Mouse (Mus musculus) neutrophil, adult 5-6 weeks (primary cell): Measurements from ENCODE around the gene Ube2c. TPM values are rescaled to one million over a fixed set of nuclear protein-coding genes. Genes with fewer than 3 reads are reported as not detected.

Experiments
- ATAC-seq: fragments of 151-379, 151-347 bp; 2 replicates; pipeline ENCODE4 v1.8.0; 2017; ENCODE audit warnings: mild to moderate bottlenecking, moderate TSS enrichment; ENCODE audit not compliant: insufficient number of reproducible peaks, poor library complexity, low FRiP score, severe bottlenecking; ENCODE audit errors: extremely low read depth
- total RNA-seq: library from RNA; stranded (forward); fragments of 200-1000 nt; gene quantifications from 2 replicates; pipeline ENCODE4 v1.2.3, GENCODE M21; 2017

The Ube2c gene
- total RNA-seq, 1 experiment from 2014 or later, result 3.7 TPM

DNA sequence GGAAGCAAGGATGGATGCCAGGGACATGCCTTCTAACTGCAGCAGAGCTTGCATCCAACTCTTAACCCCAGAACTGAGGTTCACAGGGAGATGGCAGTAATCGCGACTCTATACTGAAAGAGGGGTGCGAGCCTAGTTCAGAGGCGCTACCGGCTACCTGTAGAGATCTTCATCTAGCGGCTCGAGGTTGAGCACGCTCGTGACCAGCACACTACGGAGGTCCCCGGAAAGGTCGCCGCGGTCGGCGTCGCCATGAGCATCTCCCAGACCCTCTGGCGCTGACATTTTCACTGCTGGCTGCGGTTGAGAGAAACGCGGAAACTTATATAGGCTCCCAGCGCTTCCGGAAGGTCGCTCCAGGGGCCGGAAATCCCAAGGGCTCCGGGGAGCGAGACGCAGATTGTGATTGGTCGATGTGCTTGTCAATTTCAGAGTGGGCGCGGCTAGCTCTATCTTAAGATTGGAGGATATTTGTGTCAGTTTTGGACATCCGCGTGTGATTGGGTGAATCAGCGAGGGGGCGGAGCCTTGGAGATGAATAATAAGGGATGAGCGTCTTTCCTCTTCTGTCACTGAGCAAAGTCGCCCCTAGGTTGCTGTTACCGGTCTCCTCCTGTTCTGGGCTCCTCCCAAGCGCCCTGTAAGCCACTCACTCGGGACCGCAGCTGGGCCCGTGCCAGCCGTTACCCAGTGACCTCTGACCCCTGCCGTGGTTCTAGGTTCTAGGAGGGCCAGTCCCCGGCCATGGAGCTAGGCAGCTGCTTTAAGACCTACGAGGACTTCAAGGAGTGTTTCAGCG is 35.0 kb downstream of the Ube2c start, which contains the start of the genes Acot8 and Zswim3:
TSS of gene Acot8 (minus strand) at position 350 of the 799 bp plus-strand sequence.
TSS of gene Zswim3 (plus strand) at position 566 of the 799 bp plus-strand sequence.
- peak; percentile 96 for ATAC-seq

DNA sequence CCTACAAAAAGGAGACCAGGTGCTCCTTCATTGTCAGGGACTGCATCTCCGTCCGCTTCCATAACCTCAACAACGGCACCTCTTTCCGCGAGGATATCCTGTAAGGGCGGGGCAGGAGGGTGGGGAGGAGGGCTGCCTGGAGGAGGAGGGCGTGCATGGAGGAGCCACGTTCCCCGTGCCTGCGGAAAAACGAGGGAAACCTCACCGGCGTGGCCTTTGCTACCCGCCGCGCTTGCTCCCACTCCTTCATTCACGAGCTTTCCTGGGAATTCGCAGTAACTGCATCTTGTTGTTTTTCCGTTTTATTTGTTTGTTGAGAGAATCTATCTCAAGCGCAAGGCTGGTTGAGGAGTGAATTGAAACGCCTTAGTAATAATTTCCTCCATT is 35.6 kb downstream of the Ube2c start:
- no peak for ATAC-seq

DNA sequence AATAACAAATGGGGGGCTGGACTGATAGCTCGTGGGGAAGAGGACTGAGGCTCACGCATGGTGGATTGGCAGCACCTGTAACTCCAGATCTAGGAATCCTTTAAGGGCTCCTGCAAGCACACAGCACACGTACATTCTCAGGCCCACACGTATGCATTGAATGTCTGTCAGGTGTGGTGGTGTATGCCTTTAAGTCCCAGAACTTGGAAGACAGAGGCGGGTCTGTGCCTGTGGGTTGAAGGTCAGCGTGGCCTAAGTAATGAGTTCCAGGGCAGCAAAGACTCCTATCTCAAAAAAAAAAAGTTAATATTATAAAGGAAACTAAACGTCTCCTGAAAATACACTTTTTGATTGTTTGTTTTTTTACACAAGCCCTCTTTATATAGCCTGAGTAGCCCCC is 36.9 kb downstream of the Ube2c start:
- no peak for ATAC-seq

DNA sequence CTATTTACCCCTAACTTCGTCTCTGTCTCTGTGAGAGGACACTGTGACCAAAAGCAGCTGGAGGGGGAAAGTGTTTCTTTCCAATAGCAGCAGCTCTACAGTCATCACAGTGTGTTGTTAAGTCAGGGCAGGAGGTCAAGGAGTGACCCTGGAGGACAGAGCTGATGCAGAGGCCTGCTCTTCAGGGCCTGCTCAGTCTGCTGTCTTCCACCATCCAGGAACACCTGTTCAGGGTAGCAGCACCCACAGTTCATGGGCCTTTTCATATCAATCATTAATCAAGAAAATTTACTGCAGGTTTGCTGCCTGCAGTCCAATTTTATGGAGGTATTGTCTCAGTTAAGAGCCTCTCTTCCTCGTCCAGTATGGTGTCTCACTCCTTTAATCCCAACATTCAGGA is 43.9 kb downstream of the Ube2c start:
- no peak for ATAC-seq

DNA sequence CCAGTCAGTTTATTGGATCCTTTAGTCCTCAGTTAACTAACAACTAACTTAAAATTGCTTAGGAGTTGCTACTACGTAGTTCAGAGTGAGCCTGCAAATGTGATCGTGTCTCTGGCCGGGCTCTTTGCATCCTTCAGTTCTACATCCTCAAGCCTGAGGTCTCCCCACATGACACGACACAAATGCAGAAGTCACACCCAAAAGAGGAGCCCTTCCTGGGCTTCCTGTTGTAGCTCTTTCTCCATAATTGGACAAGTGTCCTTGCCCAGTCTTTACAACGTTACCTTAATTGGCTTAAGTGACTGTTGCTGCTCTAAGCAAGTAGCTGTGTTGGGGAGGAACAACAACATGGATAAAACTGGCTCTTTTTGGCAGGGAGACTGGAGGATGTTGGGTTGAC is 45.6 kb downstream of the Ube2c start:
- ATAC-seq, result no peak

DNA sequence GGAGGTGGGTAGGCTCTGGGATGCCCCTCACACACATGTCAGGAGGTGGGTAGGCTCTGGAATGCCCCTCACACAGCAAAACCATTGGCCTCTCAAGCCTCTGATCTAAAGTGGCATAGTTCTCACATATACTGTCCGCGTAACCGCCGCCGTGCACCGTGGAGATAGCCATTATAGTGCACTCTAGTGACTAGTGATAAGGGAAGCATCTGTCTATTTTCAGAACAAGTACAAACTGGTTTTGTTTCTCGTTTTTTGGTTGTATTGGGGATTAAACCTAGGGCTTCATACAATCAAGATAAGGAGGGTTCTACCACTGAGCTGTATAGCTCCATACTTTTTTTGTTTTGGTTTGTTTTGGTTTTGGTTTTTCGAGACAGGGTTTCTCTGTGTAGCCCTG is 46.1 kb downstream of the Ube2c start:
- no peak for ATAC-seq

DNA sequence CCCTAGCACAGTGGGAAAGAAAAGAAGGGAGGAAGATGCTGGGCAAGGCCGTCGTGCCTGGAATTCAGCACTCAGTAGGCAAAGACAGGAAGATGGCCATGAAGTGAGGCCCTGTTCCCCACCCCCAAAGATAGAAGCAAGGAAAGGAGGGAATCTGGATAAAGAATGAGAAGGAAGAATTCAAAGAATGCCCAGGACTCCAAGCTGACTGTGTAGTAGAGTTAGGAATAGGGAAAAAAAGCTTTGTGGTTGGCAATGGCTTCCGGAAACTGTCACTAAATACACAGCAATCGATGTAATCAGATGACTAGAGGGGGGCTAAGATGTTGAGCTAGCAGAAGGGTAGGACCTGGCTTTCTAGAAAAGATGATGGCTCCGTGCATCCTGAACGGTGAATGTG is 47.5 kb downstream of the Ube2c start:
- ATAC-seq, result no peak

DNA sequence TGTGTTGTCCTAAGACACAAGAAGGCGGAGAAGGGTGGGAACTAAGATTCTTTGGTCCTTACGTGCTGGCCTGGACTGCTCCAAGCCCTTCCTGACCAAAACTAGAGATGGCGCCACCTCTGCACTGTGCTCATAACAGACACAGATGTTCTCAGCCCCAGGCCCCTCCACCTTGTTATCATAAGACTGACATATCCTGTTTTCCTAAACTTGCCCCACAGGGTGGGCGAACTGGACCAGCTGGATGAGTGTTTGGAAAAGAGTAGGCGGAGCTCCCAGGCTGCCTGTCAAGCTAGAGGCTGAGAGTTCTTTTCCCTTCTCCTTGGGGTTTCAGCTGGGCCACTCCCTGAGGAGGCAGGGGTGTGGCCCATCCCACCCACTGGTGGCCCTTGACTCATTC is 48.0 kb downstream of the Ube2c start:
- ATAC-seq, result no peak

- no peak for ATAC-seq
These were observed 51.4 kb downstream of the Ube2c start for GRCm38 (mm10) chr2:164821060-164821459.

DNA sequence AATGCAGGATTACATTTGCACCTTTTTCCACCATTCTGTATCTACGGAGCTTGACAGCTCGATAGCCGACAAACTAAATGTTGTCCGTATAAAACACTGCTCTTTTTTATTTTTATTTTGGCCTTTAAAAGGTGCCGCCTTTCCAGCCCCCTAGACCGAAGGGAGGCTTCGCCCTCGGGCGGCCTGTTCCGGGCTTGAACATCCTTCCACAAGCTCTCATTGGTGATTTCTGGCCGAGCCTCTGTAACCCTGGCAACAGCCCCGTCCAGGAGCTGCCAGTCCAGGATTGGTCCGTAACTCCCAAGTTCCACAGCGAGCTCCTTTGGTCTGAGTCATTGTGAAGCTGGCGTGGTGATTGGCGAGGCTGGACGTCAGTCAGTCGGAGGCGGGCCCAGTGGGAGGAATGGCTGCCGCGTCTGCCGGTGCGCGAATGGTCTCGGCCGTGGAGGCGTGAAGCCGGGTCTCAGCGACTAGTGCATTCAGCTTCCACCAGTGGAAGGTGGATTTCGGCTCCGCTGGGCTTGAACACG is 53.0 kb downstream of the Ube2c start, which contains the start of gene Zswim1:
TSS of gene Zswim1 (plus strand) at position 51 of the 530 bp plus-strand sequence.
- peak; percentile 98 for ATAC-seq

DNA sequence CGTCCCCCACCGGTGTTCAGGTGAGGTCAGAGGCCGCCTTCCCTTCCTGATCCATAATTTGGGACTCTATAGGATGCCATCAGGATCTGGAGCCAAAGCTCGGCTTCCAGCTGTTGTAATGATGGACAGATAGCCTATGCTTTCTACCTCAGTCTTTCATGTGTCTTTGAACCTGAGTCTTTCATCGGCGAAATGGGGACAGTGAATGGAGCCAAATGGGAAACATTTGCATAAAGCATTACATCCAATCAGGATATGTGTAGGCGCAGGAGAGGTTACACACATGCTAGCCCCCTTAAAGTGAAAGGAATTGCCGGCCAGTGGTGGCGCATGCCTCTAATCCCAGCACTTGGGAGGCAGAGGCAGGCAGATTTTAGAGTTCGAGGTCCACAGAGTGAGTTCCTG is 53.5 kb downstream of the Ube2c start:
- no peak for ATAC-seq

GRCm38 (mm10) chr2:164823969-164824368 is 54.3 kb downstream of the Ube2c start:
- no peak for ATAC-seq

DNA sequence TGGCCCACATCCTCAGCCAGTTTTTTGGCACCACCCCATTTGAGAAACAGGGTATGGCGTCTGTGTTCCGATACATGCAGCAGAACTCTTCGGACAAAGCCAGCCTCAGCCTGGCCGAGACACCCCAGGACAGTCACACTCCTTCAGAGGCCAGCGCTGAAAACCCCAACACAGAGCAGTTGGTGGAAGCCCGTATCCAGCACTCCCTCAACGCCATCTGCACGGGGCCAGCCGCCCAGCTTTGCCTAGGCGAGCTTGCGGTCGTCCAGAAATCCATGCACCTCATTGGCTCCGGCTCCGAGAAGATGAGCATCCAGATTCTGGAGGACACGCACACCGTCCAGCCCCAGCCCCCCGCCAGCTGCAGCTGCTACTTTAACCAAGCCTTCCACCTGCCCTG is 55.8 kb downstream of the Ube2c start:
- no peak for ATAC-seq

- no peak for ATAC-seq
These were observed 57.6 kb downstream of the Ube2c start for GRCm38 (mm10) chr2:164827146-164827850.

Other genes with a start within 250 kb of the Ube2c start
- gene Wfdc2, start 207.5 kb upstream of the Ube2c start, total RNA-seq, result not detected in 2 replicates
- gene Spint3, start 196.4 kb upstream of the Ube2c start, total RNA-seq, result not detected in 2 replicates
- not detected in 2 replicates for gene Wfdc6a, start 184.5 kb upstream of the Ube2c start, total RNA-seq
- not detected in 2 replicates for gene Eppin, start 176.3 kb upstream of the Ube2c start, total RNA-seq
- not detected in 2 replicates for gene Wfdc6b, start 156.4 kb upstream of the Ube2c start, total RNA-seq
- gene Wfdc8, start 156.3 kb upstream of the Ube2c start, total RNA-seq, result not detected in 2 replicates
- gene Wfdc16, start 131.1 kb upstream of the Ube2c start, total RNA-seq, result not detected in 2 replicates
- not detected in 2 replicates for gene Wfdc10, start 113.9 kb upstream of the Ube2c start, total RNA-seq
- not detected in 2 replicates for gene Wfdc9, start 113.3 kb upstream of the Ube2c start, total RNA-seq
- gene Wfdc11, start 95.8 kb upstream of the Ube2c start, total RNA-seq, result not detected in 2 replicates
- not detected in 2 replicates for gene Wfdc13, start 84.8 kb upstream of the Ube2c start, total RNA-seq
- not detected in 2 replicates for gene Spint4, start 71.4 kb upstream of the Ube2c start, total RNA-seq
- gene Spint5, start 54.6 kb upstream of the Ube2c start, total RNA-seq, result not detected in 2 replicates
- gene Wfdc3, start 24.0 kb upstream of the Ube2c start, total RNA-seq, result 0.58 TPM in 1 of 2 replicates, not detected in the other
- 20.0 and 26.7 TPM in 2 replicates for gene Dnttip1, start 23.9 kb upstream of the Ube2c start, total RNA-seq
- not detected in 2 replicates for gene Tnnc2, start 10.1 kb downstream of the Ube2c start, total RNA-seq
- gene Snx21, start 15.9 kb downstream of the Ube2c start, total RNA-seq, result 1.6 and 2.6 TPM in 2 replicates
- gene Acot8, start 35.0 kb downstream of the Ube2c start, total RNA-seq, result 35.4 and 39.3 TPM in 2 replicates
- 3.8 and 3.9 TPM in 2 replicates for gene Zswim3, start 35.2 kb downstream of the Ube2c start, total RNA-seq
- 1.8 and 2.9 TPM in 2 replicates for gene Zswim1, start 52.8 kb downstream of the Ube2c start, total RNA-seq
- not detected in 2 replicates for gene Spata25, start 58.6 kb downstream of the Ube2c start, total RNA-seq
- gene Ctsa, start 63.0 kb downstream of the Ube2c start, total RNA-seq, result 314 and 340 TPM in 2 replicates
- gene Neurl2, start 63.6 kb downstream of the Ube2c start, total RNA-seq, result 1.4 and 4.1 TPM in 2 replicates
- 8.0 and 11.2 TPM in 2 replicates for gene Pltp, start 87.8 kb downstream of the Ube2c start, total RNA-seq
- 59.3 and 66.9 TPM in 2 replicates for gene Pcif1, start 109.4 kb downstream of the Ube2c start, total RNA-seq
- 28.2 and 30.4 TPM in 2 replicates for gene Zfp335, start 141.9 kb downstream of the Ube2c start, total RNA-seq
- gene Mmp9, start 170.9 kb downstream of the Ube2c start, total RNA-seq, result 611 and 622 TPM in 2 replicates
- gene Slc12a5, start 190.9 kb downstream of the Ube2c start, total RNA-seq, result 0.98 and 1.7 TPM in 2 replicates